Mouse (Mus musculus): ENCODE measurements at regions not wholly inside any gene's neighbourhood (a gene's known extent, or its start where the extent isn't known, plus 50 kb on each side); places are given as distances from the start of the nearest gene placed in this dataset.
A peak's percentile ranks its signal among the peaks of the same experiment; 100 is the strongest.

DNA sequence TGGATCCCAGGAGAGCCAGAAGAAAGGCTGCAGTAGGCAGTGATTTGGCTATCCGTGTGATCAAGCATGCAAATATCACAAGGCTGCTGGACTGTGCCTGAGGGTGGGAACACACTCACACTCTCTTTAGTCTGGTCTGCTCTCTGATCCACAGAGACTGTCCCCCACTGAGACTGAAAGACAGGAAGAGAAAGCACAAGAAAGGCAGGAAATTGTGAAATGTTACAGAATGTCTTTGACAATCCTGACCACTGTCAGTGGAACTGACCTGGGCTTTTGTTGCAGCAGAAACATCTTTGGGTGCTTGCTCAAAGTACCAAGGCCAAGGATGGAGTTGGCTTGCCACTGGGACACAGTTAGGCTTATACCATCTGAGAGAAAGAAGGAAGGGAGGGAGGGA is 52.3 kb upstream of the Gpd2 start:
- DNase-seq (ENCODE audit: low spot score in 2 of 2), result no peak

DNA sequence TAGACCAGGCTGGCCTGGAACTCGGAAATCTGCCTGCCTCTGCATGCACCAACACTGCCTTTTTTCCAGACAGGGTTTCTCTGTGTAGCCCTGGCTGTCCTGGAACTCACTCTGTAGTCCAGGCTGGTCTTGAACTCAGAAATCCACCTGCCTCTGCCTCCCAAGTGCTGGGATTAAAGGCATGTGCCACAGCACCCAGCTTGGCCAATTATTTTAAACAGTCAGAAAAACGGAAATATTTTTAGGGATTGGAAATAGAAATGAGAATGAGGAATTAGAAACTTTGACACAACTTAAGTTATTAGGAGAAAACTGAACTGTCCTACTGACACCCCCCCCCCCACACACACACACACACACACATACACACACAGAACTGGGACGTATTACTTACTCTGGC is 54.3 kb upstream of the Gpd2 start:
- peak in 1 of 2 experiments; percentile 4 for DNase-seq (ENCODE audit: low spot score in 2 of 2)

DNA sequence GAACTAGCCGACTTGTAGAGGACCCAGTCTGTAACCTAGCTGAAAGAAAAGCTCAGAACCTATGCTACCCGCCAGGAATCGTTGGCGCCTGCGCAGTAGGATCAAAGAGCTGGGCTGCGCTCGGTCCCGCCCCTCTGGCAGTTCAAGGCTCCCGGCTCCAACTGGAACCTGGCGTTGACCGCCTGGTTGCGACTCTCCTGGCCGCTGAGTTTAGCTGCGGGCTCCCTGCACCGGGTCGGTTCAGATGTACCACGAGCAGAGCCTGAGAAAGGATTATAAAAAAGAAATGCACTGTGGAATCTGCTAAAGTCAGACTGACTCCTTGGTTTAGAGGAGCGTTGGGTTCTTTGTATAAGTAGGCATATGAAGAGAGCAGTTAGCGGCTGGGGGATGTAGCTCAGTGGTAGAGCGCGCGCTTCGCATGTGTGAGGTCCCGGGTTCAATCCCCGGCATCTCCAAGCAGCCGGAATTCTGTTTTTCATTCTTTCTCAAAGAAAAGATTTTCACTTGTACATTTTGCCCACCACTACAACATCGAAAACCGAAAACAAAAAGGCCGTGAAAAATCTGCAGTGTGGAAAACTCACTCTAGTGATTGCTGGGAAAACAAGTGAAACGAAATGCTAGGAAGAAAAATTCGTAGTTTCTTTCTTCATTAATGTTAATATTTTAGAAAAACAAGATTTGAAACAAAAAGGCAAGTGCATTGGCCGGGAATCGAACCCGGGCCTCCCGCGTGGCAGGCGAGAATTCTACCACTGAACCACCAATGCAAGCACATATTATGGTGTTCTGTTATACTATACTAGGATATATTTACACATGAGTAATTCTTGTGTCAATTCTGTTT is 55.5 kb upstream of the Gpd2 start:
- peak; percentile 96 to 97 for DNase-seq (ENCODE audit: low spot score in 2 of 2)

DNA sequence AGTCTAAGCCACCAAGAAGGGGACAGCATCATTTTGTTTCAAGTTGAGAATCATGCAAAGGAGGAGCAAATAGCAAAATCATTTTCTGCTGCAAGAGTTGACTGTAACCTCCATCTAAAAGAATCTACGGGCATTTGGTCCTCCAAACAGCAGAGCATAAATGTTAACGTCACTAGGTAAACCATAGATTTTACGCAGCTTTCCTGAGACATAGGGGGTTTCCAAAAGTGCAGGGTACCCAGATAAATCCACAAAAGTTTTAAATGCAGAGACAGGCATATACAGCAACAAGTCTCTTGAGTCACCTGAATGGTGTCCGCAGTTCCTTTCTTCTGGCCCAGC is 56.1 kb upstream of the Gpd2 start:
- DNase-seq (ENCODE audit: low spot score in 2 of 2), result no peak

DNA sequence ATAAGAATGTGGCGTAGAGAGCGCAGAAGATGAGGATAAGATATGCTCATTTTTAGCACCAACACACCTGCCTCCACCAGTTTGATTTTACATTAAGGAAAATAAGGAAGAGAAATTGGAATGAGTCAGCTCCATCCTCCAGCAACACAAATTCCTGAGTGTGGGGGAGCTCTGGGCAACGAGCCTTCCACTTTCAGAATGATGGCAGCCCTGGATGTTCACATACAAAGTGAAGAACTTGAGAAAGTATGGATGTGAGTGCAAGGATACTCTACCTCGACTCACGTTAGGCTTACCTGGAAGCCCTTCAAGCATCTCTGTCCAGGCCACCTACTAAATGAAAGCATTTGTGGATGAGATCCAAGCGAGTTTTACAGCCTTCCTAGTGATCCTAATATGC is 54.3 kb upstream of the Nr4a2 start:
- DNase-seq (ENCODE audit: low spot score in 2 of 2), result no peak

DNA sequence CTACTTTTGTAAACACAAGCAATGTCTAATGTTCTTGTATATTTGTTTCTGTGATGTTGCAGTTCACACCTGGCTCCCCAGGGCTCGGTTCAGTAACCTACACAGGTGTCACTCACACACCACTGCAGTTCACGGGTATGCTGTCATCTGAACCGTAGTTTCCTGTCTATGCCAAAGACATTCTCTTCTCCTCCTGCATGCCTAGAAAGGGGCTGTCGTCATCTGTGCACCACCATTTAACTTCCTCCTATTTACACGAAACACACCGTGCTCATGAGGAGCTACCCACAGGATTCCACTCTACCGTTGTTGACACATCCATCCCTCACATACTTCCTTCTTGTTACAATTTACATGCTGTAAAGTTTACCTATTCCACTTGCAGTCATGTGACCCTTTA is 52.7 kb upstream of the Nr4a2 start:
- peak in 1 of 2 experiments; percentile 6 for DNase-seq (ENCODE audit: low spot score in 2 of 2)

DNA sequence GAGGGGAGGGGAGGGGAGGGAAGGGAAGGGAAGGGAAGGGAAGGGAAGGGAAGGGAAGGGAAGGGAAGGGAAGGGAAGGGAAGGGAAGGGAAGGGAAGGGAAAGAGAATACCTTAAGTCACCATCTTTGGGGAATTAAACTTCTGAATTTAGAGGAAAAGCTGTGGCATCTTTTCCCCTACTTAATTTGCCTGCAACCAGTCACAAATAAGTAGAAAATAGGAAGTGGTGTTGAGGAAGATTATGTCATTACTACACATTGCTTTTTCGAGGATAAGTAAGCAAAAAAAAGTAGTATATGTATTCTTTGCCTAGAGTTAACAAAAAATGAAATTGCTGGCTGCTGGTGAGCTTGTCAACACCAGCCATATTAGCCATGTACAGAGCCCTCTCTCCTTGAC is 51.4 kb upstream of the Nr4a2 start:
- DNase-seq (ENCODE audit: low spot score in 2 of 2), result no peak

Data from natural killer cell, adult 2 months (primary cell).